Mouse (Mus musculus): ENCODE data around the gene Fat2.

DNA sequence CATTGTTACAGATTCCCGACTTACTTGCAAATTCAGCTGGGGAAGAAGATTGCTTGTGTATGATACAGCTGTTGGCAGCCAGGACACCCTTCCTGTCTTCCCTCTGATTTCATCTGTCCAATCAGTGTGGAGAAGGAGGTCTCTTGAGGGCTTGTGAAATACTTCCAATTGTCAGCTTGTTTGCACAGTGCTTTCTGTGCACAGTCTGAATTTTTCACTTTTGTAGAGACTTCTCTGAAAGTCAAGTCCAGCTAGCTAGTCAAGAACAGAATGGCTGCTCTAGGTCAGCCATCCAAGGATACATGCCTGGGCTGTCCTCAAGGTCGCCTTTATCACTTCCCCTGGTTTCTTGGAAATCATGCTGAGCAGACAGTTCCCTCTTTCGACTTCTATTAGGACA is 121.4 kb downstream of the Fat2 start:
- TF ChIP-seq CTCF (IDR thresholded peaks at IDR 0.05; ENCODE audit: low read depth) = no peak
- no peak for TF ChIP-seq EP300 (optimal IDR thresholded peaks at IDR 0.05)

Data from stomach, postnatal 0 days (tissue).